Mouse (Mus musculus) small intestine, adult 2 months (tissue): ENCODE data around the gene Wfdc15b.

Source experiments
- CTCF ChIP-seq: fragments of 200-500 bp; IDR thresholded peaks from 2 replicates; pipeline ENCODE4 v1.5.1; 2012; ENCODE audit warnings: low read depth, mild to moderate bottlenecking, control low read depth, inconsistent platforms, low read length, moderate library complexity, mixed read lengths; ENCODE audit not compliant: insufficient replicate concordance, insufficient read length; ENCODE audit errors: extremely low read depth
- POLR2A ChIP-seq: fragments of 200-500 bp; IDR thresholded peaks from 2 replicates; pipeline ENCODE4 v1.6.1; 2012; ENCODE audit warnings: low read depth, mild to moderate bottlenecking, control low read depth, inconsistent platforms, low read length, moderate library complexity

DNA sequence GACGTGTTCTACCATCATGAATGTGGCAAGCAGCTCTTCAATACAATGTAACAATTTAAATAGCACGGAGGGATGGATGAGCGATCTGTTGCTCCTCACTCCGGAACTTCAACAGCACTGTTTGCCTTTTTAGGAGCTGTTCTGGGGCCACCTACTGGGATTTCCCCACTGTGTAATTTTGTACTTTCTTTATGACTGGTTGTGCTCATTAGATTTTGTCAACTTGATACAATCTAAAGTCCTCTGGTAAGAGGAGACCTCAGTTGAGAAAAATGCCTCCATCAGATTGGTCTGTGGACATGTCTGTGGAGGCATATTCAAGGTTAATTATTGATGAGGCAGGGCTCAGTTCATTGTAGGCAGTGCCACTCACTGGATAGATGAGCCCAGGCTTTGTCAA, 10.6 kb downstream of the Wfdc15b start:
- TF ChIP-seq CTCF (no peak), POLR2A (no peak)
